Mouse (Mus musculus): ENCODE data around the gene Atrnl1.

The Atrnl1 gene

GRCm38 (mm10) chr19:58076961-58077371 is 466.1 kb downstream of the Atrnl1 start:
- no peak for DNase-seq (ENCODE audit: low spot score)

GRCm38 (mm10) chr19:58077529-58078070 is 466.8 kb downstream of the Atrnl1 start:
- DNase-seq (ENCODE audit: low spot score), result no peak

- DNase-seq (ENCODE audit: low spot score), result no peak
Observed at GRCm38 (mm10) chr19:58080168-58080567, 469.3 kb downstream of the Atrnl1 start.

GRCm38 (mm10) chr19:58082751-58083150 is 471.9 kb downstream of the Atrnl1 start:
- DNase-seq (ENCODE audit: low spot score), result no peak

DNA sequence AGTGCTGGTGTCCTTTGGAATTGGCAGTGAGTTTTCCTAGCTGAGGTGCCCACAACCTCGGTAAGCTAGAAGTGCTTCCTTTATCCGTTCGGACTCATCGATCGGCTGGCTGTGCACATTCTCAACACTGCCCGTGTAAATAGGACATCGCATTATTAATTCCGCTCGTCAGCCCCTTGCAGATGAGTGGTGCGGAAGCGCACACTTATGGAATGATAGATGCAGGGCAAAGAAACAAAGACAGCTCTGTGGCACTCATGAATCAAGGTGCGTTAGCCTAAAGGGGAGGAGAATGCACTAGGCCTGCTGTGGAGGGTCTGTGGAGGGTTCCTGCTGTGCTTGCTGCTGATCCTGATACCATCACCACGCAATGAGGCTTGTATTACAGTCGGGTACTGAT is 474.0 kb downstream of the Atrnl1 start:
- DNase-seq (ENCODE audit: low spot score), result no peak

DNA sequence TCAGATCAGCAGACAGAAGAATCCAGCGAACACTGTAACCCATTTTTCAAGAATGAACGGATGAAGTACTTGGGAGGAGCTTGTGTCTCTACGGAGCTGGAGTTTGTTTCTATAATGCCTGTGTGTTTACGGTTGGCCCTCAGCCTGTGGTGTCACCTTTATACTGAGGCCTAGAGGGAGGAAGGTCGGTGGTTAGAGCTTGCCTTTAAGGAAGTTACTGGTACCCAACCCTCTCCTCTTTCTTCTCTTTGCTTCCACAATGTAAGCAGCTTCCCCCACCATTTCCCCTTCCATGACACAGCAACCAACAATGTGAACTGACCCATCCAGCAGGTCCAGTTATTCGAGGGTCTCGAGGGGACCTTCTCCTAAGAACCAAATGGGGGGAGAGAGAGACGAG is 475.9 kb downstream of the Atrnl1 start:
- no peak for DNase-seq (ENCODE audit: low spot score)

DNA sequence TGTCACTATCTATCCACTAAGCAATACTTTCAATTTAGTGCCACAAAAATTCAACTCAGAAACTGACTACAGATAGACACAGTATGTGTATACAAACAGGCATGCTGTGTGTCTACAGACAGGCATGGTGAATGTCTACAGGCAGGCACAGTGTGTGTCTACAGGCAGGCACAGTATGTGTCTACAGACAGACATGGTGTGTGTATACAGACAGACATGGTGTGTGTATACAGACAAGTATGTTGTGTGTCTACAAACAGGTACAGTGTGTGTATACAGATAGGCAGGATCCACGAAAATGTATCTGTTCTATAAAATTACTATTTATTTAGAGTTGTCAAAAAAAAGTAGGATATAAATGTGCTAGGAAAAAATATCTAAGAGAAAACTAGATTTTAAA is 477.1 kb downstream of the Atrnl1 start:
- no peak for DNase-seq (ENCODE audit: low spot score)

GRCm38 (mm10) chr19:58088433-58088832 is 477.6 kb downstream of the Atrnl1 start:
- no peak for DNase-seq (ENCODE audit: low spot score)

DNA sequence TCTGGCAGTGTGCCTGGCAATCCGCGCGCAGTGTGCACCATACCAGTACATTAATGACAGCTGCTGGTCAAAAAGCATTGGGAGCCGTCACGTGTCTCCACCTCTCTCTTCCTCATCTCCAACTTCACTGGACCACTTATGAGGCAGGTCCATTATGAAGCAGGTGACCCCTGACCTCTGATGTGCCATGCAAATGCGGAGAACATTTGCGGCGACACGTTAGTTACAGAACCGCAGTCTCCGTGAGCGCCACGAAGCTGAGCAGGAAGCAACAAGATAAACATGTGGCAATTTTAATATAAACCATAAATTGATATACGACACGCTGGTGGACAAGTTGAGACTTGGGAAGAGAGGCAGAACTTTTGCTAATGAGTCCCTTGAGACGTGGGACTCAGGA is 481.1 kb downstream of the Atrnl1 start:
- DNase-seq (ENCODE audit: low spot score), result no peak

DNA sequence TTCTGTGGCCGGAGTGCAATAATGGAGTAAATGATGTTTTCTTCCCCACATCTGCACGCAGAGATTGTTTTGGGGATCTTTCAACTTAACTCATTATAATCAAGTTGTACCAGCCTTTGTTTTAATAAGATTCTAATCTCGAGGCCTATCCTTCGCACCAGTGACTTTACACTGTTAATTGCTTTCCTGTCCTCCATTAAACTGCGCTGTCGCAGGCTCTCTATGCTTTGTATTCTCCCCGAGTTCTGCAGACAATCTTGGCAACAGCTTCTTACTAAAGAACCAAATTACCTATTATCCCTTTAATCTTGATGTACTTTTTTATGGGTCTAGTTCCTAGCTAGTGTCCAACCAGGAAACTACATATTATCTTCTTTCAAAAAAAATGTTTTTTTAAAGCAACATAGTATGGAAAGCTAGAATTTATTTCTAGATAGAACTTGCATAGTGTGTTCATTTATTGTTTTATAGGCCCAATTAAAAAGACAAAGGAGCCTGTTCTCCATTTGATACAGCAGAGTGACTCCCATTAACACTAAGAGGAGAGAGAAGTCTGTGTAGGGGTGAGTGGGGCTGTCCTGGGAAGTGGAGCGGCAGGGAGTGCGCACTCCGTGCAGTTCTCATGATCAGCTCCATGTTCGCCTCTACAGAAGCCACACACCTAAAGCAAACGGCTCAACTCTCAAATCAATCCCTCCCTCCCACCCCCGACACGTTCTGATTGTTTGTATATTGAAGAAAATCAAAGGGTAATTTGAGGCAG is 484.1 kb downstream of the Atrnl1 start:
- no peak for DNase-seq (ENCODE audit: low spot score)

- no peak for DNase-seq (ENCODE audit: low spot score)
Observed at GRCm38 (mm10) chr19:58095776-58096175, 484.9 kb downstream of the Atrnl1 start.

GRCm38 (mm10) chr19:58097195-58097594 is 486.4 kb downstream of the Atrnl1 start:
- DNase-seq (ENCODE audit: low spot score), result no peak

- DNase-seq (ENCODE audit: low spot score), result no peak
Observed at GRCm38 (mm10) chr19:58099539-58099938, 488.7 kb downstream of the Atrnl1 start.

- no peak for DNase-seq (ENCODE audit: low spot score)
Observed at GRCm38 (mm10) chr19:58100381-58100780, 489.5 kb downstream of the Atrnl1 start.

DNA sequence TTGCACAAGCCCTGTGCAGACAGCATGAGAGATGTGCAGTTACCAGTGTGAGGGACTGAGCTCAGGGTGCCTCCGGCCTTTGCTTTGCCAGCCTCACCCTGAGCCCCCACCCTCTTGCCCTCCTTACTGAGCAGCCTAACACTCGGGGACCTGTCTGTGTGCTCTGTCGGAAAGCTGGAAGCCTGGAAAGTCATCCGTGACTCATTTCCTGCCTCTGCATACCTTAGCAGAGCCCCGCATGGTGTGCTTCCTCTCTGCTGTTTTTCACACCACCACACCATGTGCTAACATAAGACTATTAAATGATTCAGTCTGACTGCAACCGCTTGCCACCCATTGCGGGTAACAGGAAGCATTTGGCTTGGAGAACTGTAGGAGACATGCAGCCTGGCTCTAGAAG is 493.7 kb downstream of the Atrnl1 start:
- no peak for DNase-seq (ENCODE audit: low spot score)

DNA sequence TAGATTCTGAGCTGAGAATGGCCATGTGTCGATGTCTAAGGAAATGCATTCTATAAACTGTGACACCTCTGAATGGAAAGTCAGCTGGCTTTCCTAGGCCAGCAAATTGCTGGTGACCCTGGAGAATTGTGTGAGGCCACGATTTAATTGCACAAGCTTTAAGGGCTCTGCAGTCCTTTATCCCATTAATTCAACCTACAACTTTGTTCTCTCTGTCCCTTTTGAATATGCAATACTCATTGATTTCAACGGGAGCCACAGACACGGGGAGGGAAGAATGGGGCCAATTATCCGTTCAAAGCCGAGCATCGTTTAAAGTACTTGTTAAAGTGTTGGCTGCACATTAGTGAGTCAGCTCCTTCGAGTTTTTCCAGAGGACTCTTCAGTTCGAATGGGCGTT is 496.8 kb downstream of the Atrnl1 start:
- no peak for DNase-seq (ENCODE audit: low spot score)

DNA sequence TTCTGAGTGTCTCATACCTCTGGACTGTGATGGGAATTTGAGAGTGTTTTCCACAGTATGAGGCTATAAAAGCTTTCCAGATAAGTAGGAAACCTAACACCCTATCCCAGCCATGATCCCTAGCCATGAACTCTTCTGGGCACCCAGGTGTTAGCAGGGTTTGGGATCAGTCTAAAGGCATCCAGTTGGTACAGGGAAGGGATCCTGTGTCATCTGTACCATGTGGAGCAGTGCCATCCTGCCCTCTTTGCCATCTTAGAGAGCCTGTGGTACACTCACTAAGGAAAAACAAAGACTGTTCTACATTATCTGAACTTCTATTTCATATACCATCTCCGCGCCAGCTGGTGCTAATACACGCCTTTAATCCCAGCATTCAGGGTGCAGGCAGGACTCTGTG is 499.7 kb downstream of the Atrnl1 start:
- DNase-seq (ENCODE audit: low spot score), result no peak

DNA sequence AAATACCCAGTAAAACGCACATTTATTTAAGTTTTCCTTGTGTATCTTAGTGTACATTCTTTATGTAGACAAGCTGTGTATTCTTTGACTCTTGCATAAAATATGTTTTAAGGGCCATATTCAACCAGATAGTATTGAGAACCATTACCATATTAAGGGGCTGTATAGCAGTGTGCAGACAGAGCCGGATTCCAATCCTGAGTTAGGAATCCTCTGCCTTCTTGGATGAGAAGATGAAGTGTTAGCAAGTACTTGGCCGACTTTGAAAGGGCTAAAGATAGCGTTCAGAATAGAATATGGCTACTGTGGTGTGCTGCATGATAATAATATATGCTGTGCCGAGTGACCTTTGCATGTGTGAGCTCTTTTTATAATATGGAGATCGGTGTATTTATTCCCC is 500.5 kb downstream of the Atrnl1 start:
- no peak for DNase-seq (ENCODE audit: low spot score)

DNA sequence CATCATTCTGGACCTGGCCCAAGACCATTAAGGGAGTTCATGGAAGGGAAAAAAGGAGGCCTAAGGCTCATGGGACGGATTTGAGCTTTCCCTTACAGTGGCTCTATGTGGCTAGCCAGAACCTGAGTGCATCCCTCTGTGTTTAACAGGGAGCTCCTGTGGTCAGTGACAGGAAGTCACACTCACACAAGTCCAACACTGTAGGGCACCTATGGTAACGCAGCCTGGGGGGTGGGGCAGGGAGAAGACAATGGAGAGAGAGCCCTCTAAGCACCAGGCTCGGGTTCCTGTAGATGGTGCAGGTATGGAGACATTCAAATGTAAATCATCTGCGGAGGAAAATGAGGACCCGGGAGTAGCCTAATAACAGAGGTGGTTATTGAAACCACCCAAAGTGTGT is 501.3 kb downstream of the Atrnl1 start:
- DNase-seq (ENCODE audit: low spot score), result no peak

DNA sequence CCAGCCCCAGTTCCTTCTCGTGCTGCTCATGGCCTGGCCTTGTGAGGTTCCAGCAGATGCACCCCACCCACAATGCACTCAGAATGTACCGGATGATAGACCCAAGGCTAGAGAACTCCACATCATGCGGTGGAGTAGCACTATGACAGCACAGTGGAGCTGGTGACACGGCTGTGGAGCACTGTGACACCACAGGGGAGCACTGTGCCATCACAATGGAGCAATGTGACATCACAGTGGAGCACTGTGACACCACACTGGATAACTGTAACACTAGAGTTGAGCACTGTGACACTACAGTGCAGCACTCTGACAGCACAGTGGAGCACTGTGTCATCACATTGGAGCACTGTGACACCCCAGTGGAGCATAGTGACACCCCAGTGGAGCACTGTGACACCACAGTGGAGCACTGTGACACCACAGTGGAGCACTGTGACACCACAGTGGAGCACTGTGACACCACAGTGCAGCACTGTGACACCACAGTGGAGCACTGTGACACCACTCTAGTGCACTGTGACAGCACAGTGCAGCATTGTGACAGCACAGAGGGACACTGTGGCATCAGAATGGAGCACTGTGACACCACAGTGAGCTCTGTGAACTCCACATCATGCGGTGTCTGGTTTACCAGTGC is 502.4 kb downstream of the Atrnl1 start:
- no peak for DNase-seq (ENCODE audit: low spot score)

DNA sequence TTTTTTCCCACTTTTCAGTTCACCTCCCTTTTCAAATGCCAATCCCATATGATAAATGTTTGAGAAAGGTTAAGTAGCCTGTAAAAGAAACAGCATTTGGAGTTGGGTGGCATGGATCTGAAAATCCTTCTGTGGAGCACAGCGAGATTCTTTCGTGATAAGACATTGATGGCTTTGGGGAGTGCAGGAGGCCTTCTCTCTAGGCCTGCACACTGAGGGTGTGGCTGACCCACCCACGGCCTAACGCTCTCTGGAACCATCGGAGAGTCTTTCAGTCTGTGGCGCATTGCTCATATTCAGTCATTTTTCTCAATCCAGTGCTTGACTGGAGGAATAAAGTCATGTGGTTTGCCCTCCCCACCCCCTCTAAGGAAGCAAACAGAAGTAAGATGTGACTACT is 506.8 kb downstream of the Atrnl1 start:
- no peak for DNase-seq (ENCODE audit: low spot score)

DNA sequence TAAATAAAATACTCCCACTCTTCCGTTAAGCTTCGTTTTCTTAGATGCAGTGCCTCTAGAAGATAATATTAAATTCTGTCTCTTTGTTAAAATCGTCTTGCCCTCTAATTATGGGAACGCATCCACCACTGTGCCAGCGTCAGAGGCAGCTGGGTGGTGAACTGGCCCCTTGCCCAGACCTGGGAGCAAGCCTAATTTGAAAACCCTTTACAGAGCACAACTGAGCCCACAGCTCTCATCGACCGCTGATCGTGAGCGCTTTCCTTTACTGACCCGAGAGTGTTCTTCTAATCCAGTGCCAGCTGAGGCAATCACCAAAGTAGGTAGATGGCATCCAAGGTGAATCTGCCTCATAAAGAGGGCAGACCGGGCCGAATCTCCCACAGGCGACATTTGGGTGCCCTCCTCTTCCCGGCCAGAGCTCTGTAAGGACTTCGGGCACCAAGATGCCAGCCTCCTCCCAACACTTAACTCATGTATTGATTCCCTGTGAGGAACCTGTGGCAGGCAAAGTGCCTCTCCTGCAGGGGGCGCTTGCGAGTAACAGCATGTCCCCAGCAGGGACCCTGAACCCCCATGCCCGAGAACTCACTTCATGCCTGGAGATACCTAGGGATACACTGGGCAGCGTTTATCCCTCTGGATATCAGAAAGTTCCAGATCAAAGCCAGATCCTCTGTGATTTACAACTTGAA is 507.5 kb downstream of the Atrnl1 start:
- DNase-seq (ENCODE audit: low spot score), result no peak

DNA sequence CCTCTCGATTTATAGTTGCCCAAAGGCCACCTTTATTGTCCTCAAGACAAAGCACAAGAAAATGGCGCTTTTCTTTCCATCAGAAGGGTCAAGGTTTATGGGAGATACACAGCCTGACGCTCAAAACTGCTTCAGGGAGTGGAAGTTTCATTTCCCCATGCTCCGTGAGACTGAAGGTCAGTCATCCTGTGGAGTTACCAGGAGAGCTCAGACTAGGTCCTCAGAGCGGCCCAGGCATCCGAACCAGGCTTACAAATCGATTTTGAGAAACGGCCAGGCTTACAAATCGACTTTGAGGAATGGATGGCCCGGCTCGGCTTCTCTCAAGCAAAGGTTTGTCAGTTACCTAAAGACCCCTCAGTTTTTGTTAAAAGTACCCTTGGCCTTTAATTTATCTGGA is 508.0 kb downstream of the Atrnl1 start:
- DNase-seq (ENCODE audit: low spot score), result no peak

Data from urinary bladder, postnatal 25 days (tissue).